Mouse (Mus musculus): Measurements from ENCODE around the gene Adam19. TPM values are rescaled to one million over a fixed set of nuclear protein-coding genes. Genes with fewer than 3 reads are reported as not detected.

Adam19 gene
- polyA plus RNA-seq, 2 experiments from 2014 or later: 74.6 to 85.8 TPM

Other genes starting within 250 kb of the Adam19 start
- gene Clint1, start 203.9 kb upstream of the Adam19 start, polyA plus RNA-seq (2017; shearing (Covaris generic)): 10 to 100 TPM; 45.4 to 47.0 TPM
- gene Lsm11, start 111.1 kb upstream of the Adam19 start, polyA plus RNA-seq (2017; shearing (Covaris generic)): 1 to 10 TPM; 1.3 to 1.6 TPM
- gene Thg1l, start 100.5 kb upstream of the Adam19 start, polyA plus RNA-seq (2017; shearing (Covaris generic)): 10 to 100 TPM in 1 of 2 experiments, 1 to 10 TPM in 1; 9.0 to 15.8 TPM
- not detected for gene Sox30, start 75.7 kb upstream of the Adam19 start, polyA plus RNA-seq (2017; shearing (Covaris generic))
- gene Gm12166, start 3.7 kb upstream of the Adam19 start, polyA plus RNA-seq (2017; shearing (Covaris generic)): 10 to 100 TPM; 19.9 to 53.2 TPM
- under 1 TPM in 1 of 2 experiments, not detected in 1; 0.41 TPM for gene Nipal4, start 110.5 kb downstream of the Adam19 start, polyA plus RNA-seq (2017; shearing (Covaris generic))
- gene Fndc9, start 179.5 kb downstream of the Adam19 start, polyA plus RNA-seq (2017; shearing (Covaris generic)): under 1 TPM; 0.71 to 0.94 TPM

Data from activated CD4-positive, CD25-positive, alpha-beta regulatory T cell, adult 4 months (primary cell).